Comparison of ENCODE assay signal across 7 mouse cellular contexts in genomic region chr5:111661971-111662370, GRCm38 (mm10).
DNase-seq lines count a peak whose midpoint lies in the region; ATAC-seq and TF ChIP-seq lines count a peak whose summit lies in the region.

No protein-coding gene starts in this region.

- no peaks in the 10 kb centered on the region for H3K9me3 ChIP-seq in lung, embryonic 14.5 days (ENCODE audit: low read depth, low read length)

- H3K27me3 ChIP-seq in lung, embryonic 14.5 days (ENCODE audit: insufficient read depth, low read length): no peaks in the 10 kb centered on the region

- no peak for TF ChIP-seq CTCF in lung, embryonic 14.5 days (IDR thresholded peaks at IDR 0.05; ENCODE audit: low read depth)

- no peaks in the 10 kb centered on the region for H3K36me3 ChIP-seq in lung, embryonic 14.5 days (ENCODE audit: insufficient read depth)

- H3K9ac ChIP-seq in lung, embryonic 14.5 days: no peak overlapping the region

- peak; percentile 23 for DNase-seq in right cerebral cortex, adult 18-20 months
- no peak for DNase-seq in right cerebral cortex, postnatal 36 days (ENCODE audit: low spot score in 2 of 2)
- peak; percentile 67 for DNase-seq in gastrocnemius, postnatal 10 days
- DNase-seq in lung, embryonic 14.5 days: peak; percentile 62
- DNase-seq in adipocyte (ENCODE audit: low spot score): no peak
- DNase-seq in right cerebral cortex, postnatal 14 days: no peak

- no peak overlapping the region for H3K27ac ChIP-seq in lung, embryonic 14.5 days (ENCODE audit: low read depth)

- 51% methylated on average over 12 of the region's 12 CpGs for WGBS in lung, embryonic 14.5 days

- no peaks in the 10 kb centered on the region for H3K4me1 ChIP-seq in lung, embryonic 14.5 days (ENCODE audit: insufficient read depth)

- no peak for ATAC-seq in lung, embryonic 14.5 days (ENCODE audit: insufficient read depth)
- ATAC-seq in inflammation-experienced regulatory T-cells, adult 6 months: no peak

- H3K4me3 ChIP-seq in lung, embryonic 14.5 days (ENCODE audit: low read depth, low read length): no peak overlapping the region

- no peak overlapping the region for H3K4me2 ChIP-seq in lung, embryonic 14.5 days

Comparison
In these comparisons a context has a peak if more than half of its experiments do, and no peak if none do; other contexts are left out.
1. DNase-seq: peak in right cerebral cortex, adult 18-20 months (single experiment), gastrocnemius, postnatal 10 days (single experiment) and lung, embryonic 14.5 days (single experiment); none in right cerebral cortex, postnatal 36 days (0 of 2), adipocyte (single experiment) and right cerebral cortex, postnatal 14 days (single experiment).